Mouse (Mus musculus): Measurements from ENCODE around the gene Mamdc4.

Mamdc4 gene

GRCm38 (mm10) chr2:25574579-25575431 lies at the start of gene Mamdc4, which contains the start of gene Phpt1:
TSS of gene Mamdc4 (minus strand) at chr2:25574845.
TSS of gene Phpt1 (minus strand) at chr2:25575224.
- peak; percentile 98 for DNase-seq

DNA sequence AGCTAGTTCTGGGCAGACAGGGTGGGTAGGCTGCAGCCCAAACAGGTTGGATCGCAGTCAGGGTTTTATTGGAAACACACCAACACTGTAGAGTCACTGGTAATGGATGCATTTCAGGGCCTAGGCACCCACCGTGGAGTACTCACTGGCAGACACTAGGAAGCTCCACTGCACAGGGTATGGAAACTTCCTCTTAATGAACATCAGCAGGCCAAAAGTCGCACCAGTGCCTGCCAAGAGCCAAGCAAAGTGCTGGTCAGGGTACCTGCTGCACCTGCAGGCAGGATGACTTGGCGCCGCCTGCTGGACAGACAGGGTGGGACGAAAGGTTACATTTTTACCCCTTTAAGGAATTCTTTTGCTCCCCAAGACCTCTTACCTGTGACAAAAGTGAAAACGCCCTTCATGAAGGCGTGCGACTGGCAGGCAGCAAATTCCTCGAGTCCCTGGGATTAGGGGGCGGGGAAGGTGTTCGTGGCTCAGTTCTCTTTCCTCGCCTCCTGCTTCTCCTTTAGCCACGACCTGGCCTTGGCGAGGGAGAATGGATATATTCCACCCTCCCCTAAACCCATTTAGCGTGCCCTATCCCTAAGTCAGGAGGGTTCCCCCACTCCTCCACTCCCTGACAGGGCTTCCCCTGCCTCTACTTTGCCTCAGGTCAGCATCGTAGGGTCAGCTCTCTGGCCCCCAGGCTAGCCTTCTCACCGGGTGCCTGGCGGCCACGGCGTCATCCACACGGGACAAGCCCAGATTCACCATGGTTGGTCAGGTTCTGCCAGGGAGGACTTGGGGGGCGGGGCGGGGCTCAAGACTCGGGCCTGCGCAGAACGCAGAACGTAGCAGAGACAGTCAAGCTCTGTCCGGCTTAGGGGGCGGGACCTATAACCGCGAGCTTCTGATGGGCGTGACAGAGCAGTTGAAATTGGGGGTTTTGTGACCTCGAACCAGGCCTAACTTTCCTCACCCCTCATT lies 46.9 kb upstream of the Mamdc4 start, which contains the start of gene Tmem141:
Tmem141 (minus strand) TSS at position 777 of the 972 bp plus-strand sequence.
- DNase-seq, result peak; percentile 91

GRCm38 (mm10) chr2:25620852-25621228 lies 46.2 kb upstream of the Mamdc4 start:
- no peak for DNase-seq

- no peak for DNase-seq
Measured at GRCm38 (mm10) chr2:25620386-25620785, 45.7 kb upstream of the Mamdc4 start.

GRCm38 (mm10) chr2:25617578-25617977 lies 42.9 kb upstream of the Mamdc4 start, which contains the start of gene Ccdc183:
TSS of gene Ccdc183 (minus strand) at chr2:25617678.
- DNase-seq, result no peak

- no peak for DNase-seq
Measured at GRCm38 (mm10) chr2:25616398-25616797, 41.8 kb upstream of the Mamdc4 start.

DNA sequence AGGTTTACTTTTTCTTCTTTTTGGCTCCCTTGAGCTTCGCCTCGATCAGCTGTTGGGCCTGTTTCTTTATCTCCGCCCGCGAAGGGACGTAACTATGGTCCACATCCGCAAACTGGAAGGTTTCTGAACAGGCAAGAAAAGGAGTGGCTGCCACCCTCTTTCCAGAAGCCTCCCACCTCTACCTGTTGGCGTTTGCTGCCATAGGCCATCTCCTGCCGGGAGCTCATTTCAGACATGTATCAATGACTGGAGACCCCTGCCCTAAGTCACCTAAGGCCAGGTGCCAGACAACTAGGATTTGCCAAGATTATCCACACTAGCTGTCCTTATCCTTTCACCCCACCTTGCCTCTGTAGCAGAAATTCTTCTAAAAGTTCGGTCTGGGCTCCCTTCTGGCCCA lies 34.0 kb upstream of the Mamdc4 start:
- no peak for DNase-seq

DNA sequence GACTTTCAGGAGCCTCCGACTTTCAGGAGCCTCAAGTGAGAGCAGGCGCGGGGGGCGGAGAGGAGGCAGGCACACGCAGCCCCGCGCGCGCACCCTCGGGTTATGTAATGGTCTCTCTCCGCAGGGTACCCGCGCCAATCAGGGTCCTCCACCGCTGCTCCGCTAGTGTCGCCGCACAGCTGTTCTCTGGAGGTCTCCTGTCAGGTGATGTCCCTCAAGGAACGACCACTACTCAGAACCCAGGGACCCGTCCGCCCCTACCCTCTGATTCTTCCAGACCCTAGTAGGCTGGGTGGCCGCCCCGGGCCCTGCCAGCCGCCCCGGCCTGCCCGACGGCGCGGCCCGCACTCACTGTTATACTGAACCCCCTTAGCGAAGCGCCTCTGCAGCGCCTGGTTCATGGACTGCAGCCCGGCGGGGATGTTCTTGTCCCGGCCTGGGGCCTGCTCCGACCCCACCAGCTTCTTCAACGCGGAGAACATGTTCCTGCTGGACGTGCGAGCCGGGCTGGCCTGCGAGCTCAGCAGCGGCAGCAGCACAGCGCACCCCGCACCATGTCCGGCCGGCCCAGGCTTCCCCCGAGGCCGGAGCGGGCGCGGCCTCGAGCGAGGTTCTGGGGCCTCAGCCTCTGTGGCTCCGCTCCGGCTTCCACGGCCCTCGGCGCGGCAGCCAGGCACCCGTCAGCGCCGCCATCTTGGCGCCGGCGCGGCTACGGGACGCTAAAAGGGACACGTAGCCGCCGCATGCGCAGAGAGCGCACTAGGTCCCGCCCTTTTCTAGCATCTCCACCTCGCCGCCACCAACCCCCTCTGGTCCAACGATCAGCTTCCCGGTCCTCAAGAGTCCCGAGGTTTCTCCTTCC lies 33.3 kb upstream of the Mamdc4 start, which contains the start of gene Rabl6:
Rabl6 (minus strand) TSS at position 761 of the 862 bp plus-strand sequence.
- peak; percentile 95 for DNase-seq

DNA sequence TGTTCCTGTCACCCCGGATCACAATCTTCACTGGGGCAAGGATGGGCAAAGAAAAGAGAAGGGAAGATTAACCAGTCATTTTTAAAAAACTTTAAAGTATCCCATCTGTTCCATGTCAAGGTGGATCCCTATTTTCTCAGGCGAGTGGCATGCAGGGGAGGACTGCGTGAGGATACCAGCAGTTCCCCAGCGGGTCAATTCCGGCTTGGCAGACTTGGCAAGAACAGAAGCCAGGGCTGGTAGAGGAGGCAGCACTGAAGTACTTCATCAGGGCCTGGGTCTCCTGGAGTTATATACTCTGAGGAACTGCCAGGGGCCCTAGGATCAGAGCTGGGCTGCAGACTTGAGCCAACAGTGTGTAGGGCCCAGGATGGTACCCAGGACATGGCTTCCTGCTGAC lies 27.9 kb upstream of the Mamdc4 start:
- no peak for DNase-seq

GRCm38 (mm10) chr2:25600037-25600436 lies 25.4 kb upstream of the Mamdc4 start:
- DNase-seq, result no peak

GRCm38 (mm10) chr2:25598749-25599148 lies 24.1 kb upstream of the Mamdc4 start:
- no peak for DNase-seq

DNA sequence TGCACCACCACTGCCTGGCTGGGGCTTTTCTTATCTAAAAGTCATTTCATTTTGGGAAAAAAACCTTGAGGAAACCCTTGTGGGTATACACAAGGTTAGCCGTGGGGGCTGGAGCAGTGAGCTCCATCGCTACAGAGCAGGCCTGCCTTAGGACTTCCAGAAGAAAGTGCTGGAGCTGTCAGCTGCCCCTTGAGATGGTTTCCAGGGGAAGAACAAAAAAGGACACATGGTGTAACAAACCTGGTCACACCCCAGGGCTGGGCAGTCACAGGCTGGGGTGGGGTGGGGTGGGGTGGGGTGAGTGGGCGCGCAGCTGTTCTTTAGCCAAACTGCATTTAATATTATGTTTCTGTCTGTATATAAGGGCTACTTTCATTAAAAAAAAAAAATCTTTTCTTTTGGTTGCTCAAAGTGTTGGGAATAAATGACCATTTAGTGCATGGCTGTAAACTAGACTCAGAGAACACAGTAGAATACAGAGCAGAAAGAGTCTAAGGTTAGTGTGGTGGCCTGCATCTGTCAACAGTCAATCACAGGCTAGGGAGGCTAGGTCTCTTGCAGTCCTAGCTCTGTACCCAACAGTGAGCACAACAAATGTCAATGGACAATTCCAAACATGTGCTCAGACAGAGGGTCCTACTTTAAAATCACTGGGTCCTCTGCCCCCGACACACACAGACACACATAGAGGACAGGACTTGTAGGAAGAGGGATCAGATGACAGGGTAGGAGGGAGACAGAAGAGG lies 22.3 kb upstream of the Mamdc4 start:
- DNase-seq, result no peak

DNA sequence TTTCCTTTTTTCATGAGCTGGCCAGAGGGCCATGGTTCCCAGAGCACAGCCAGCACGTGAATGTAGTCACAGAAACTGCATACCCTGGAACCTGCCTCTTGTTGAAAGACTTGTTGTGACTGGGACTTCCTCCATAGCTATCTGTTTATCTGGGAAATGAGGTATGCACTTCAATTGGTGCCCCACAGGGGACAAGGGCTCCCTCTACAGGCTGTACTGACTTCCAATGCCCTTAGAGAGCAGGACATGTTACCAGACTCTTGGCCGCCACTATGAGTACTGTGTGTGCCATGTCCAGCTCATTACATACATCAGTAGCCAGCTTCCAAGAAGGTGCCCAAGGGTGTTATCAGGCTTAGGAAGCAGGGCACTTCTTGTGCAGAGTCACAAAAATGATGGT lies 17.2 kb upstream of the Mamdc4 start:
- DNase-seq, result no peak

DNA sequence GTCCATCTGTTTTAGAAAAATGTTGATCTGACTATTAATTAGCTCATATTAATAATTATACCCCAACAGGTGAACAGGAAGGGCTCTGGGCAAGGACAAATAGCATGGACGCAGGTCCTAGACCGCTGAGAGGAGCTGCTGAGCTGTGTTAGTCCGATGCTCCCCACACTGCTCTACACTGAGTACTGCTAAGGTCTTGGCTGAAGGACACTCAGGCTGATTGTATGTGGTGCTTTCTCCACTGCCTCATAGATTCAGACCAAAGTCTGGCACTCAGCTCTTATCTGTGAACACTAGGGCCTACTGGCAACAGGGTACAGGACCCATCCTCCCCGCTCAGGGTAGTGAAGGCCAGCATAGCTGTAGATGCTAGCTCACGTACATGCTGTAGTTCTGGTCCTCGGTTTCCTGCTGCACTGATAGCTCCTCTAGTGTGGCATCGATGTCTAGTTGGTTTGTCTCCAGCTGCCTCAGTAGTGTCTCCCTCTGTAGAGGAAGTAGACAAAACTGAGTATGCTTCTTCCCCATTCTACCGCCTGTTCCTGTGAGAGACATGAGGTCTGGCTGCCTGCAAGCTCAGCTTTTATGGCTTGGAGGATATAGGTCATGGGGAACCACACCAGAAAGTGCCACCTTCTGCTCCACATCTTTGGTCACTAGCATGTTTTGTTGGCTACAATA lies 13.7 kb upstream of the Mamdc4 start:
- no peak for DNase-seq

- no peak for DNase-seq
Measured at GRCm38 (mm10) chr2:25587290-25587689, 12.6 kb upstream of the Mamdc4 start.

GRCm38 (mm10) chr2:25585601-25586000 lies 11.0 kb upstream of the Mamdc4 start:
- DNase-seq, result no peak

GRCm38 (mm10) chr2:25584856-25585255 lies 10.2 kb upstream of the Mamdc4 start:
- DNase-seq, result no peak

DNA sequence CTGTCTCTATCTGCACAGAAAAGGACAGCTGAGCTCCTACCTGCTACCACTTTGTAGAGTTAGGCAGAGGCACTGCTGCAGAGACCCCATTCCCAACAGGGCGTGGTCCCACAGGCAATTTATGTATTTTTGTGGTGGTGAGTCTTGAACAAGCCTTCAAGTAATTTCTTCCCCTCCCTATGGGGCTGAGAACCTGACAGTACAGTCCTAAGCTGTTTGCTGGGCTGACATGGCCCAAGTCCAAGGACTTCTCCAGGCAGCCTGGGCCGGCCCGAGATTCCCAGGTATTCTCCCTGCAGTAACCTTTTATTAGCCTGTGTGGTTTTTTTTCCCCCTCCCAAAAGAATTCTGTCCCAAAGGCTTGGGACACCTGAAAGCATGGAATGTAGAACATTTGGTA lies 9.5 kb upstream of the Mamdc4 start:
- DNase-seq, result no peak

DNA sequence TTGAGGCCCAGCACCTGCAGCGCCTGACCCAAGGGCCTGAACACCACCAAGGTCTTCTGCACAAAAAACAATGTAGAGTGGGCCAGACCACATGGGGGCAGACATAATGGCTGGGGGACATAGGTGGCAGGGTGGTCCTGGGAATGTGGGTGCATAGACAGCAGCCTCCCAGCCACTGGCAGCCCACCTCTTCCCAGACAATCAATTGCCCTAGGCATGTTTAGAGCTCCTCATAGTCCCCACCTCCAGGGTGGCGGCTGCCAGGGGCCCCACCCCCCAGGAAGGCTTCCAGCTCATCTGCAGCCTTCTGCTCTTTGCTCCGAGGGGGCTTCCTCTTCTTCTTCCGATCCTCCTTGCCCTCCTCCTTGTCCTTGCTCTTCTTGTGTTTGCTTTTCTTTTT lies 8.9 kb upstream of the Mamdc4 start:
- DNase-seq, result no peak

DNA sequence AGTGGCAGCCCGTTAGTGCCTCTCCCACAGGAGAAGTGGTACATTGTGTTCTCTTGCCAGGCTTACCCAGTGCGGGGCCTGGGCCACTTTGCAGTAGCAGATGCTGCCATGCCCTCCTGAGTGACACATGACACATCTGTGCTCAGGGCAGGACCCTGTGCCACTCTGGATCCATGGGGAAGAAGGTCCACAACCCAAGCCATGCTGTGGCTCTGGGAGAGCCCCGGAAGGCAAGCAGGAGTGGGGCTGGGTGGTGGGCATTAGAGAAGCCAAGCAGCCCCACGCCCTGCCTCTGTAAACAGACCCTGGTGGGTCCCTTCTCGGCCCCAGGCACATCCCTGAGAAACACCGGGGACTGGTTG lies 8.5 kb upstream of the Mamdc4 start:
- no peak for DNase-seq
